Mouse (Mus musculus): ENCODE measurements at regions not wholly inside any gene's neighbourhood (a gene's known extent, or its start where the extent isn't known, plus 50 kb on each side); places are given as distances from the start of the nearest gene placed in this dataset.
A peak's percentile ranks its signal among the peaks of the same experiment; 100 is the strongest.
"Not testable (repeated sequence)": the region's sequence is repeated elsewhere in the genome, so short reads cannot be mapped to it uniquely, and the experiment has no call there.

DNA sequence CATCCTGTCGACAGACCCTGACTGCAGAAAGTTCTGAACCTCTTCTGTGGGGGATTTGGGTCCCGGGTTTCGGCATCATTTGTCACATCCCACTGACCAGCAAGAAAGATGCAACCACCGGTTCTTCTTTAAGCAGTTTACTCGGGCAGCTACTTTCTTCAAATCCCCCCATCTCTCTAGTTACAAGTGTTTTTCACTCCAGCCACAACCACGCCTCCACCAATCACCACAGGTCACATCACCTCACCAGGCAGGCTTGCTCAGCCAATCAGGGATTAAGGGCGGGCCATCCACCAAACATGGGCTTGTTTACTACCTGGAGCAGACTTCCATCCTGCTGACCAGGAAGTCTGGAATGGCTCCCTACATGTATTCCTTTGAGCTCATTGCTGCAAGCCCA, 119.6 kb downstream of the Tnfsf18 start:
- DNase-seq = not testable (repeated sequence)

DNA sequence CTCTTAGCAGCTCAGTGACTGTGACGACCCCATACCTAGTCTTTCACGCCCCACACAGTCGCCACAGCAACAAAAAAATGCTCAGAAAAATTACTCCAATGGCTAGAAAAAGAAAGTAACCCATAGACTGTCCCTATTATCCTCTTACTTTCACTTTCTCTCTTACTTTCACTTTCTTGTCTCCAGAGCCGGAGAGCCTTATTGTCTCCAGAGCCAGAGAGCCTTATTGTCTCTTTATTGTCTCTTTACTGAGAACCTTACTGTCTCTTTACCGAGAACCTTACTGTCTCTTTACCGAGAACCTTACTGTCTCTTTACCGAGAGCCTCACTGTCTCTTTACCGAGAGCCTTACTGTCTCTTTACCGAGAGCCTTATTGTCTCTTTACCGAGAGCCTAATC, 119.2 kb downstream of the Tnfsf18 start:
- DNase-seq = not testable (repeated sequence)

DNA sequence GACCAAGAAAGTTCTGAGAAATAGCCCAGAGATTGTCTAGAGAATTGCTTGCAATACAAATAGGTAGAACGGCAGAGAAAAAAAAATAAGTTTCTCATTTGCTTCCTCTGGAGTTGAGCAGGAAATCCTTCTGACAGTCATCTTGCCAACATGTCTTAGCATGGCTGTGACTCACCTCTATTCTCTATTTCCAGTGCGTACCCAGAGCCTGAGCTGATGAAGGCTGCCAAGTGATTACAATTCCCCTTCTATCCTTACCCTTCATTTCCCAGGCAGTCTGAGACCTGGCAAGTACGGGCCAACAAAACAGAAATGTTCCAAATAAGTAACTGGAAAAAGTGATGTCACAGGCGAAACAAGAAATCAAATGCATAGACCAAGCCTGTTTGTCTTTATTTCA, 113.0 kb downstream of the Tnfsf18 start:
- no peak for DNase-seq

DNA sequence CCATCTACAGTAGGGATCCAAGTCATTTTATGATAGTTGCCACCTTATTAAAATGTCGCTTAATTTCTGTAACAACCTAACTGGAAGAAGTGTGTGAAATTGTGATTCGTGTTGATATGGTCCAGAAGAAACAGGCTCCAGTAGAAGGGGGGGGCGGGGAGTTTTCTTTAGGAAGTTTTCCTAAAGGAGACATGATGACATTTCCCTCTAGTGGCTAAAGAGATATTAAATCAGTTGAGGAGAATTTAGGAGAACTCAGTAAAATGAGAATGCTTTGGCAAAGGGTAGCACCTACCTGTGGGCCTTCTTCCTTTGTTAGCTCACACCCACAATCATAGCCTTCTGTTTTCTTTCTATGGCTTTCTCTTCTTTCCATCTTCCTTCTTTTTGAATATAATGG, 107.7 kb downstream of the Tnfsf18 start:
- DNase-seq = no peak

DNA sequence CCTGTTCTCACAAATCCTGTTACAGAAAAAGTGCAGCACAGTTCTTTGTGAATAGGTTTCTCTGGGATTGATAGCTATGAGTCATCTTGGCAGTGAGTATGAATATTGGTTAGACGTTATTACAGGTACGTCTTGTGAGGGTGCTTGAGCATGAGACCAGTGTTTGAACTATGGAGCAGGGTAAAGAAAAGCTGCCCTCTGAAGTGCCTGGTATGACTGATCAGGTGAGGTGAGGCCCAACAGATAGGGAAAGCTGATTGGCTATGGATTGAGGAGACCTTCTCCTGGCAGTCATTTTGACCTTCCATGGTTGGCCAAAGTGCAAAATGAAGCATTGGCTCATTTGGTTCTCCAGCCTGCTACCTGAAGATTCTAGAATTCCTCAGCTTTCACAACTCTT, 106.7 kb downstream of the Tnfsf18 start:
- DNase-seq = peak; percentile 28

- peak; percentile 5 for DNase-seq
Observed at GRCm38 (mm10) chr1:161598167-161598566, 103.7 kb downstream of the Tnfsf18 start.

- DNase-seq = peak; percentile 30
Observed at GRCm38 (mm10) chr1:161576530-161576929, 82.1 kb downstream of the Tnfsf18 start.

DNA sequence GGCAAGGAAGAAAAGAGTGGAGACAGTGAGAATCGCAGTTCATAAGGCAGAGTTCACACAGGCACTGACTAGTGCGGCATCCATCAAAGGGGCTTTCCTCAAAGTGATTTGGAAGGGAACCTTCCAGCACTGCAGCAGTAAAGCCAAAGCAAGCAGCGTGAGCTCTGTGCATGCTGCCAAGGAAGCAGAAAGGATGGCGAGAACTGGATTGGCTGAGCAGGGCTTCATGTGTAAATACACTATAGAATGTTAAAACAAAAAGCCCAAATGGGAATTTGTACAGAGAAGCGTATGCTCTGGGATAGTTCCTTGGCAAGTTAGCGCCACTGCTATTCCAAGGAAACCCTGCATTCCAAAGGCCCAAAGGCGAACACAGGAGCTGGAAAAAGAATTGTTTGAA, 81.5 kb downstream of the Tnfsf18 start:
- DNase-seq = no peak

GRCm38 (mm10) chr1:161575171-161575570, 80.7 kb downstream of the Tnfsf18 start:
- DNase-seq = no peak

GRCm38 (mm10) chr1:161570762-161571161, 76.3 kb downstream of the Tnfsf18 start:
- no peak for DNase-seq

GRCm38 (mm10) chr1:161567826-161568225, 73.4 kb downstream of the Tnfsf18 start:
- no peak for DNase-seq

DNA sequence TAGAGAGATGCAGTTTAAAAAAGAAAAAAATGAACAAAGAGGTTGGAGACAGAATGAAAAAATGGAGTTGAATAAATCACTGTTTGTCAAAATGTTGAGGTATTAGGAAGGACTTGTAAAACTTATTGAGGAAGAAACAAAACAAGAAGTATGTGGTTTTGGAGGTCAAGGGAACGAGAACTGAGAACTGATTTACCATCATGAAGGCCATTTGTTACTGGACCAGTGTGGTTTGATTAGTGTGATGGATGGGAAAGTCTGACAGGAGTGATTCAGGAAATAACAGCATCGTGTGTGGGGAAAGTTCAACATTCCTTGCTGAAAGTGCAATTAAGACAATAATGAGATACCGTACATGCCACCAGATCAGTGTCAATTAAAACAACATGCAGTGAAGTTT, 65.9 kb downstream of the Tnfsf18 start:
- peak; percentile 18 for DNase-seq
